Mouse (Mus musculus) liver, adult 2 months (tissue): Measurements from ENCODE around the gene Itpr2.

Source experiments
- CTCF ChIP-seq: fragments of 200-500 bp; IDR thresholded peaks from 2 replicates; pipeline ENCODE4 v1.5.1; 2011; ENCODE audit warnings: low read depth, low read length, control low read depth
- POLR2A ChIP-seq: fragments of 200-500 bp; IDR thresholded peaks from 2 replicates; pipeline ENCODE4 v1.6.1; 2011; ENCODE audit warnings: low read length, control low read depth; ENCODE audit not compliant: insufficient read depth; ENCODE audit errors: extremely low read depth

DNA sequence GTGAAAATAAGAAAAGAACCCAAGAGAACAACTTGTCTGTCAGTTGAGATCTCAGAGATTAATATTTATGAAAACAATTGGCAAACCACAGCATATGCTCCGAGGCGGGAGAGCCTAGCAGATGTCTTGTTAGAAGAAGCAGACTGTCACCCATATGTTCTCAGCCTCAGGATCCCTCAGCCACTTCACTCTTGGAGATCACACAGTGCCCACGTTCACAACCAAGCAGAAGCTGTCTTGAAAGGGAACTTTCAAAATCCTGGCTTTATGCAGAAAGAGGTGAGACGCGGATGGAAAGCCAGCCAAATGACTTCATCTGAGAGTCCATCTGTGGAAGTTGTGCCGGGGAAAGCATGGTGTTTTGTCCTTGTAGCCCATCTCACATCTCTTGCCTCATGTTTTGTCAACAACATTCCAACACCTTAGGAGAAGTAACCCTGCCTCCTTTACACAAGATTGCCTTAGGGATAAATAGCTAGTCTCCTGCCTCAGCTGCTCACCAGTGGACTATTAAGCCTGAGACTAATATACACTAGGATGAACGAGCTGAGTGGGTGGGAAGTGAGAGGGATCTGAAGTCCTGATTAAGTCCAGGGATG is 219.9 kb downstream of the Itpr2 start:
- TF ChIP-seq POLR2A (no peak), CTCF (no peak)
